Mouse (Mus musculus) embryonic fibroblast, embryonic 13.5 days (primary cell): Measurements from ENCODE around the gene Meis2. TPM values are rescaled to one million over a fixed set of nuclear protein-coding genes. Genes with fewer than 3 reads are reported as not detected.

Experiments
- H3K27ac ChIP-seq: 2 replicates; pipeline ENCODE4 v1.5.1; 2012; ENCODE audit warnings: low read length, control low read depth, inconsistent platforms; ENCODE audit not compliant: insufficient read depth
- H3K4me1 ChIP-seq: 2 replicates; pipeline ENCODE4 v1.6.1; 2011; ENCODE audit warnings: low read length; ENCODE audit not compliant: control insufficient read depth, insufficient read depth
- H3K4me3 ChIP-seq: 2 replicates; pipeline ENCODE4 v1.5.1; 2011; ENCODE audit warnings: mild to moderate bottlenecking, control low read depth, low read length; ENCODE audit not compliant: insufficient read depth
- CTCF ChIP-seq: IDR thresholded peaks from 2 replicates; pipeline ENCODE4 v1.5.1; 2011; ENCODE audit warnings: mild to moderate bottlenecking, control low read depth, low read length, moderate library complexity, borderline replicate concordance; ENCODE audit not compliant: insufficient read depth
- POLR2A ChIP-seq: IDR thresholded peaks from 2 replicates; pipeline ENCODE4 v1.6.1; 2011; ENCODE audit warnings: low read depth, mild to moderate bottlenecking, control low read depth, low read length, moderate library complexity
- polyA plus RNA-seq: library from polyadenylated mRNA; stranded (reverse); fragments of >200 nt; gene quantifications from 2 replicates; pipeline ENCODE4 v1.2.4, GENCODE M21; 2011; ENCODE audit warnings: low read depth; ENCODE audit not compliant: missing spikeins, insufficient read length

The Meis2 gene
- polyA plus RNA-seq, 1 experiment, result 65.5 TPM

GRCm38 (mm10) chr2:115836034-115836433, 229.6 kb downstream of the Meis2 start:
- TF ChIP-seq CTCF, result no peak
- TF ChIP-seq POLR2A, result no peak
- no peak overlapping the region for H3K4me3 ChIP-seq
- no peaks in the 10 kb centered on the region for H3K4me1 ChIP-seq
- H3K27ac ChIP-seq, result no peak overlapping the region

- TF ChIP-seq POLR2A (no peak), CTCF (no peak)
- Histone ChIP-seq H3K4me1 (no peaks in the 10 kb centered on the region), H3K27ac (no peak overlapping the region), H3K4me3 (no peak overlapping the region)
These were observed 243.3 kb downstream of the Meis2 start for GRCm38 (mm10) chr2:115822361-115822760.

- TF ChIP-seq CTCF (no peak), POLR2A (no peak)
- no peaks in the 10 kb centered on the region for H3K4me1 ChIP-seq
- H3K4me3 ChIP-seq, result no peak overlapping the region
- no peak overlapping the region for H3K27ac ChIP-seq
These were observed 247.7 kb downstream of the Meis2 start for GRCm38 (mm10) chr2:115817959-115818358.

GRCm38 (mm10) chr2:115813721-115814120, 251.9 kb downstream of the Meis2 start:
- TF ChIP-seq CTCF, result no peak
- TF ChIP-seq POLR2A, result no peak
- Histone ChIP-seq H3K4me1 (no peaks in the 10 kb centered on the region), H3K27ac (no peak overlapping the region), H3K4me3 (no peak overlapping the region)

DNA sequence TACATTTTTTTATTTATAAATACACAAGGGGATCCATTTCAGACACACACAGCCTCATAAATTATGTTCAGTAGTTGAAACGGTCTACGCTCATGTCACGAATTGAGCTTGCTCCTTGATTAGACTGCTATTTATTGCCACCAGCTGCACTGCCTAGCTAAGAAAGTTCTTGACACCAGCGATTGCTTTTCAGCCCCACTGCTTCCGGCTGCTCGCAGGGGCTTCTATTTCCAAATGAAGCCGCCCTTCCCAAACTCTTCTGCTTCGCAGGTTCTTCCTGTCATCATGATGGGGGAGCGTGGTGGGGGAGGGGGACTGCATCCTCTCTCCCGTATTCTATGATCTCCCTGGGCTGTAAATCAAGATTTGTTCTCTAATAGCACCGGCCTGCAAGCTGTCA, 252.3 kb downstream of the Meis2 start:
- no peak overlapping the region for H3K4me3 ChIP-seq
- TF ChIP-seq CTCF, result no peak
- TF ChIP-seq POLR2A, result no peak
- no peak overlapping the region for H3K27ac ChIP-seq
- no peaks in the 10 kb centered on the region for H3K4me1 ChIP-seq
